Mouse (Mus musculus) heart, postnatal 25 days (tissue): ENCODE results near the gene Fam160a2. TPM values are rescaled to one million over a fixed set of nuclear protein-coding genes. Genes with fewer than 3 reads are reported as not detected.
"Not testable (repeated sequence)": the region's sequence is repeated elsewhere in the genome, so short reads cannot be mapped to it uniquely, and the experiment has no call there.

Experiments used
- DNase-seq: peaks from one replicate; pipeline ENCODE4 v3.0.0; 2022; ENCODE audit warnings: low spot score
- intact Hi-C: fragments of 180-260 bp; cut with DNase I; formaldehyde crosslinking; loops from one replicate; pipeline ENCODE4 v1.15.1; 2025
- total RNA-seq, 2 experiments: library from RNA; stranded (reverse); gene quantifications; 2 replicates each; pipeline ENCODE4 v1.2.3; 2021

Gene Fam160a2
- total RNA-seq, 2 experiments from 2014 or later = 18.7 to 19.5 TPM

DNA sequence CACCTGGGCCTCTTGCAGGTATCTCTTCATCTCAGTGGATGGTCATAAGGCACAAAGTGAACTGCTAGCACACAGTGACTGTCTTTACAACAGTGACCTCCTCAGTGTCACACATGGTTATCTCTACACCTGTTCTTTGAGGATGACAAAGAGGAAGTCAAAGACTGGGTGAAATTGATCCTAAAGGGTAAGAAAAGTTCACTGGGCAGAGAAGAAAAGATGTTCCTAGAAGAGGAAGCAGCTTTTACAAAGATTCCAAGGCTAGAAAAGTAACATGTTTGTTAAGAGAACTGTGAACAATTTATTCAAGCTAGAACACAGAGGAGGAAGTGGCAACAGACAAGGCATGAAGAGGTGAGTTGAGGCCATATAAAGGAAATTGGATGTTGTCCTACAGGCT, 3.7 kb downstream of the Fam160a2 start:
- DNase-seq = no peak
- intact Hi-C loops = loop anchor here (5.0 kb wide), 1 partner anchor 236 kb away; the partner anchor contains the start of gene Trim3

GRCm38 (mm10) chr7:105395131-105395820, 4.6 kb downstream of the Fam160a2 start:
- DNase-seq = no peak
- intact Hi-C loops = loop anchor here (5.0 kb wide), 1 partner anchor 237 kb away; the partner anchor contains the start of gene Trim3

GRCm38 (mm10) chr7:105394606-105395005, 5.2 kb downstream of the Fam160a2 start:
- no peak for DNase-seq
- intact Hi-C loops = loop anchor here (5.0 kb wide), 1 partner anchor 238 kb away; the partner anchor contains the start of gene Trim3

DNA sequence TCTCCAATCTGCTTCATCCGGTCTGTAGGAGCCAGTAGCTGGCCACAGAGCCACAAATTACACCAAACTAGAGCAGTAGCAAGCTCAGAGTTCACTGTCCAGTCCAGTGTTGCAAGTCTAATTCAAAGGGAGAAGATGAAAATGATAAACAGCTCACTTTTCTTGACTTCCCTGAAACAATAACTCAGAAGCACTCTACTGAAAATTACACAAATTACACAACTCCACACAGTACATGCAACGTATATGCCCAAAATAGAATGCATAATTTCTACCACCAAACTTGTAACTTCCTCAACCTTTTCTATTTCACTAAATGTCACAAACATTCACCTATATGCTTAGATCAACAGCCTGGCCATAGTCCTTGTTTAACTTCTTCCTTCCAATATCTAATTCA, 9.6 kb downstream of the Fam160a2 start:
- DNase-seq = no peak
- intact Hi-C loops = no loop called here

DNA sequence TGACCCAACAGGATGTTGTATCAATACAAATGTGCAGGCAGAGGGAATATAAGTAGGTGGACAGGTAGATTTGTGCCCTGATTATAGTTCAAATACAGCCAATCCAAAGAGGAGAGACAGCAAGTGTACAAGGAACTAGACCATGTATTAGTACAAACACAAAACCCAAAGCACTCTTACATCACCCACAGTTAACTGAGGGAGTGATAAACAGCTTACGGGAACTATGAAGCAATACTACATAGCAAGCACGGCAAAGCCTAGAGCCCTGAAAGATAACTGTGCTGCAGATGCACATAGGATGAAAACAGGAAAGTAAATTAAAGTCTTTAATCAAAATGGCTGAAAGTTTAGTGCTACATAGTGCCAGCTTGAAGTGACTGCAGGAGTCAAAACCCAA, 12.2 kb downstream of the Fam160a2 start:
- DNase-seq = no peak
- intact Hi-C loops = no loop called here

GRCm38 (mm10) chr7:105380329-105380728, 19.5 kb downstream of the Fam160a2 start:
- no peak for DNase-seq
- intact Hi-C loops = no loop called here

DNA sequence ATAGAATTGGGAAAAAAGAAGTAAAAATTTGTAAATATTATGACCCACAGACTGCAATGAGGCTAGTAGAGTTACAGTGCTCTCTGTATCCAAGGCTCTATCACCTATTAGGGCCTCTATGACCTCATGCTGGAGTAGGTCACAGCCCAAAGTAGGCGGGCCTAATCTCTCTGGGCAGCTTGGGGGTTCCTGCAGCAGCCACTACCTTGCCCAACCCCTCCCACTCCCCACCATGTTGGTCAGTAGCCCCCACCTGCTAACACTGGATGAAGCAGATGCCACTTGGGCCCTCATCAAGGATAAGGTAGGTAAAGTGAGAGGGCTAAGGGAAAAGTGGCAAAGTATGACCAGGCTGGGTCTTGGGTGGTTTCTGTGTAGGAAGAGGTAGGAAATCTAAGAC, 25.0 kb downstream of the Fam160a2 start, which contains the start of gene Gm5901:
Gene Gm5901, plus strand, starts transcription at position 173 of the 400 bp plus-strand sequence.
- intact Hi-C loops = no loop called here

DNA sequence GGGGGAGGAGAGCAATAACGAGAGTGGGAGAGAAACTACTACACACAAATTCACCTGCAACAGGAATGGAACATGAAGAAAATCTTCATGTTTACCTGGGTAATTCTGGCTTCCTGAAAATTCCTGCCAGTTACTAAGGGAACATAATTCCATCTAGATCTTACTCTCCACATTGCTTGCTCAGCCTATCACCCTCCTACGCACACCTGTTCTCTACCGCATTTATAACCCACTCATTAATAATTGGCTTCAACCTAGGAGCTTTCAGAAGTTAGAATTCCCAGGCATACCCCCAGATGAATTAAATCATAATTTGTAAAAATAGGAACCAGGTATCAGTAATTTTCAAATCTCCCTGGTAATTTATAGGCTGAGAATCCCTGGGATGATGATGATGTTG, 25.9 kb downstream of the Fam160a2 start:
- intact Hi-C loops = no loop called here

More for the DNA sequence above, 25.0 kb downstream of the Fam160a2 start, which contains the start of gene Gm5901:
- DNase-seq = no peak

GRCm38 (mm10) chr7:105373509-105373908, 26.3 kb downstream of the Fam160a2 start:
- intact Hi-C loops = no loop called here
- DNase-seq = no peak

More for the DNA sequence above, 25.9 kb downstream of the Fam160a2 start:
- no peak for DNase-seq

GRCm38 (mm10) chr7:105372912-105373311, 26.9 kb downstream of the Fam160a2 start:
- intact Hi-C loops = no loop called here
- DNase-seq = no peak

- DNase-seq = no peak
- intact Hi-C loops = no loop called here
Observed at GRCm38 (mm10) chr7:105368521-105368920, 31.3 kb downstream of the Fam160a2 start.

DNA sequence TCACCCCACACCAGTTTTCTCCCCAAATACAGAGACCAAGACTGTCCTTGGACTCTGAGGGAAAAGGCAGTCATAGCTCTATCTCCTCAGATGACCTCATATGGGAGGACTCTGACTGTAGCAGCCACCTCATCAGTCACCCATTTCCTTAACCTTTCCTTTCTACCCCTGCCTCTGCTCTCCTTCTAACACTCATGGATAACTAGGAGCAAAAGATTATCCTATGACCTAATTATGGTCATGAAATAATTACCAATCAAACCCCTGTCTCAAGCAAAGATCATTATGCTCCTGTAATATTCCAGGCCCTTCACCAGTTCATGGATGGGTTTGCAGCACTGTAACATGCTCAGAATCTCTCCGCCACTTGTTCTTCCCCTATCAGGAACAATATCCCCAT, 31.9 kb downstream of the Fam160a2 start, which contains the start of gene Olfr692:
Gene Olfr692, plus strand, starts transcription at position 301 of the 400 bp plus-strand sequence.
- intact Hi-C loops = no loop called here
- no peak for DNase-seq

DNA sequence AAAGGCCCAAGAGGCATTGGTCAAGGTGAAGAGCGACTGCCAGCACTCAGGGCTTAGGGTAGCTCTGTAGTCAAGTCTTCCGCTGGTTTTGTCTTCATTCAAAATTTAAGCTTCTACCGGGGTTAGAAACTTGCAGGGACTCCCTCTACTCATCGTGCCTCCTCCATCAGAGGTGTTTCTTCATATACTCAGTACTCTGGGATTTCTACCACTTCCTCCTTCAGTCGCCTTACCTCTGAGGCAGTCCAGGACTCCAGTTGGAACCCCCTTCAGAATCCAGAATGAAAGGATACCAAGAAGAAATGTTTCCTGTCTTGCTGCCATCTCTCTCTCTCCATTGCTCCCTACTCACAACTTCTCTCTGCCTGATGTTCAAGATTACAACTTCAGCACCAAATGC, 32.6 kb downstream of the Fam160a2 start:
- DNase-seq = no peak
- intact Hi-C loops = no loop called here

DNA sequence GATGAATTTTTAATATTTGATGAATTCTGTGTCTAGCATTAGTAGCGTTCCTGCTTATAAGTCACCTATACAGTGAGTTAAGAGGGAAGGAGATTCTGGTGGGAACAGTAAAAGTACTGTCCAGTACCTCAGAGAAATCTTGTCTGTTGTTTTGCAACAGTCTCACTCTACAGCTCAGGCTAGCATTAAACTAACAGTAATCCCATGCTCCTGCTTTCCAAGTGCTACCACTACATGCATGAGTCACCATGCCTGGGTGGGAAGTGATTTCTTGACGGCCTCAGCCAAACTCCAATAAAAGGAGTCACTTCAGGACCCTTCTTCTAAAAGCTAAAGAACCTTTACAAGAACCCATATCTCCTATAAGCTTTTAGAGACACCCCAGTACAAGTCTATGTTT, 38.1 kb downstream of the Fam160a2 start:
- no peak for DNase-seq
- intact Hi-C loops = no loop called here

DNA sequence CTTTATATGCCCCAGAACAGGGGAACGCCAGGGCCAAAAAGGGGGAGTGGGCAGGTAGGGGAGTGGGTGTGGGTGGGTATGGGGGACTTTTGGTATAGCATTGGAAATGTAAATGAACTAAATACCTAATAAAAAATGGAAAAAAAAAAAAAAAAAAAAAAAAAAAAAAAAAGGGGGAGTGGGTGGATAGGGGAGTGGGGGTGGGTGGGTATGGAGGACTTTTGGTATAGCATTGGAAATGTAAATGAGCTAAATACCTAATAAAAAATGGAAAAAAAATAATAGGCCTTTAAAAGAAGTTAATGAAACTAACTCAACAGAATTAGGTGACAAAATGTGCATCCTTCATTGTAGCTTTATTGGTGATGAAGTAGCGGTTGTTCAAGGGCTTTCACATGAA, 43.4 kb downstream of the Fam160a2 start:
- DNase-seq, intact Hi-C loops: not testable (repeated sequence)

DNA sequence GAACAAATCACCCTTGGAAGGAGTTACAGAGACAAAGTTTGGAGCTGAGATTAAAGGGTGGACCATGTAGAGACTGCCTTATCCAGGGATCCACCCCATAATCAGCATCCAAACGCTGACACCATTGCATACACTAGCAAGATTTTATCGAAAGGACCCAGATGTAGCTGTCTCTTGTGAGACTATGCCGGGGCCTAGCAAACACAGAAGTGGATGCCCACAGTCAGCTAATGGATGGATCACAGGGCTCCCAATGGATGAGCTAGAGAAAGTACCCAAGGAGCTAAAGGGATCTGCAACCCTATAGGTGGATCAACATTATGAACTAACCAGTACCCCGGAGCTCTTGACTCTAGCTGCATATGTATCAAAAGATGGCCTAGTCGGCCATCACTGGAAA, 43.8 kb downstream of the Fam160a2 start:
- intact Hi-C loops, DNase-seq: not testable (repeated sequence)

DNA sequence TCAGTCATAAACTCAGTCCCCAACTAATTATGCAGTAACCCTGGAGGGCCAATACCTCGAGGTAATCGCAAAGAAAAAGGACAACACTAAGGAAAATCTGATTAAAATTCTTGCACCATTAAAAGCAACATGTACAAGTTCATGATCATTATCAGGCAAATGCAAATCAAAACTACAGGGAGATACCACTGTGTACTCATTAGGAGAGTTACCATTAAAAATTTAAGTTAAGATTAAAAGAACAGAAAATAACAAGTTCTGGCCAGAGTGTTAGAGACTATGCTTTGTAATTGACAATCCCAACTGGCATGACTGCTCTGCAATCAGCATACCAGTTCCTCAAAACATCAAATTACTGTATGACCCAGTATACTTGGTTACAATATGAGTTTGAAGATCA, 57.1 kb downstream of the Fam160a2 start:
- no peak for DNase-seq
- intact Hi-C loops = no loop called here

DNA sequence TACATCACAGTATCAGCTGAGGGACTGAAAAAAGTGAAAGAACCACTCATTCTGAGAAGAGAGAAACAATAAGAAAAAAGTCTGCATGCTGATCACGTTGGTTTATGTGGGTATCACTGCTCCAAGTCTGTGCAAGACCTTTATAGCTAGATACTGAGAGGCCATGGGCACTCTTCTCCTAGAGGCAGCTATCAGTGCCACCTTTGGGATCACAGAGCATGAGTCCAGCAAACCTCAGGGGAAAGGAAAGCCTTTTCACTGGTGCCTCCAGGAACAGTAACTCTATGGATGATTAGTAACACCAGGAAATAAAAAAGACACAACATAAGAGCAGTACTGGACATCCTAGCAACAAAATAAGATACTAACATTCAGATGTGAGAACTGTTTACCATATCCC, 57.7 kb downstream of the Fam160a2 start, which contains the start of gene Olfr691:
Gene Olfr691, minus strand, starts transcription at position 101 of the 400 bp plus-strand sequence.
- intact Hi-C loops = no loop called here
- DNase-seq = no peak

DNA sequence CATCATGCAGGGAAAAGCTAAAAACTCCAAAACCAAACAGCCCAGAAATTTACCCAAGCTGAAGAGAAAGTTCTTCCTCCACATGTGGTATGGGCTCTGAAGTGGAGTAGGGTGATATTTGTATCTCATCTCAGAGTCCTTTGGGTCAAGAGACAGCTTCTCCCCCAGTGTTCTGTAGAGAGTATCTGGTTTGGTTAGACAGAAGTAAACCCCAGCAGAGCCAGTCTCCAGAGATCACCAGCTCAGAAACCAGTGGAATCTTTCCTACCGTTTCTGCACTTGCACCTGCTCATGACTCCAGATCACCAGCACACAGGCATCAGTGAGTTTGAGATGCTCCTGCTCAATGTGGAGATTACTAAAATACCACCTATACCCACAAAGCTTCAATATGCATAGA, 65.8 kb downstream of the Fam160a2 start, which contains the start of gene Olfr690:
Gene Olfr690, minus strand, starts transcription at position 101 of the 400 bp plus-strand sequence.
- DNase-seq = no peak
- intact Hi-C loops = no loop called here

- no peak for DNase-seq
- intact Hi-C loops = loop anchor here (2.0 kb wide), 1 partner anchor 155 kb away; no protein-coding TSS in a partner anchor
Observed at GRCm38 (mm10) chr7:105325302-105325701, 74.6 kb downstream of the Fam160a2 start.
